Mouse (Mus musculus): ENCODE measurements around the gene Hoxb13. TPM values are rescaled to one million over a fixed set of nuclear protein-coding genes. Genes with fewer than 3 reads are reported as not detected.

Gene Hoxb13
- total and polyA plus RNA-seq, 2 experiments from 2014 or later, result not detected

GRCm38 (mm10) chr11:96203789-96204186 lies 9.7 kb downstream of the Hoxb13 start:
- TF ChIP-seq EP300 (IDR thresholded peaks at IDR 0.05; ENCODE audit: low read depth) (no peak), CTCF (IDR thresholded peaks at IDR 0.05; ENCODE audit: low read depth) (no peak)

GRCm38 (mm10) chr11:96204351-96204750 lies 10.2 kb downstream of the Hoxb13 start:
- peaks cover 99% of the 10 kb centered on the region for H3K27me3 ChIP-seq (ENCODE audit: control insufficient read depth, insufficient read depth, low read length)
- H3K4me1 ChIP-seq (ENCODE audit: control insufficient read depth, insufficient read depth), result no peaks in the 10 kb centered on the region
- DNase-seq (ENCODE audit: low spot score) (no peak), ATAC-seq (ENCODE audit: insufficient read depth, low read depth) (no peak)
- TF ChIP-seq EP300 (IDR thresholded peaks at IDR 0.05; ENCODE audit: low read depth) (no peak), CTCF (IDR thresholded peaks at IDR 0.05; ENCODE audit: low read depth) (no peak)
- H3K27ac ChIP-seq (ENCODE audit: low read depth), result no peak overlapping the region
- H3K9me3 ChIP-seq (replicated peaks; ENCODE audit: control insufficient read depth, low read length), result no peaks in the 10 kb centered on the region
- H3K4me3 ChIP-seq (ENCODE audit: low read depth, low read length), result no peak overlapping the region
- under 1% methylated on average over 11 of the region's 11 CpGs for WGBS
- no peak overlapping the region for H3K9ac ChIP-seq (replicated peaks; ENCODE audit: low read depth, low read length)
- H3K4me2 ChIP-seq (ENCODE audit: low read depth, low read length), result no peak overlapping the region
- H3K36me3 ChIP-seq (replicated peaks; ENCODE audit: control insufficient read depth, insufficient read depth, low read length), result no peaks in the 10 kb centered on the region

More at GRCm38 (mm10) chr11:96203789-96204186, 9.7 kb downstream of the Hoxb13 start:
- Histone ChIP-seq H3K9ac (replicated peaks; ENCODE audit: low read depth, low read length) (no peak overlapping the region), H3K4me3 (ENCODE audit: low read depth, low read length) (no peak overlapping the region), H3K4me1 (ENCODE audit: control insufficient read depth, insufficient read depth) (no peaks in the 10 kb centered on the region), H3K27ac (ENCODE audit: low read depth) (no peak overlapping the region), H3K36me3 (replicated peaks; ENCODE audit: control insufficient read depth, insufficient read depth, low read length) (no peaks in the 10 kb centered on the region), H3K27me3 (ENCODE audit: control insufficient read depth, insufficient read depth, low read length) (peaks cover 100% of the 10 kb centered on the region), H3K9me3 (replicated peaks; ENCODE audit: control insufficient read depth, low read length) (no peaks in the 10 kb centered on the region), H3K4me2 (ENCODE audit: low read depth, low read length) (no peak overlapping the region)
- WGBS, result 3% methylated on average over 16 of the region's 16 CpGs
- ATAC-seq (ENCODE audit: insufficient read depth, low read depth) (no peak), DNase-seq (ENCODE audit: low spot score) (no peak)

GRCm38 (mm10) chr11:96205426-96206131 lies 11.5 kb downstream of the Hoxb13 start:
- TF ChIP-seq CTCF (IDR thresholded peaks at IDR 0.05; ENCODE audit: low read depth) (no peak), EP300 (IDR thresholded peaks at IDR 0.05; ENCODE audit: low read depth) (no peak)
- H3K27me3 ChIP-seq (ENCODE audit: control insufficient read depth, insufficient read depth, low read length), result peaks cover 97% of the 10 kb centered on the region

GRCm38 (mm10) chr11:96223813-96224212 lies 29.7 kb downstream of the Hoxb13 start:
- DNase-seq (ENCODE audit: low spot score) (no peak), ATAC-seq (ENCODE audit: insufficient read depth, low read depth) (no peak)
- no peak for TF ChIP-seq EP300 (IDR thresholded peaks at IDR 0.05; ENCODE audit: low read depth)
- TF ChIP-seq CTCF (IDR thresholded peaks at IDR 0.05; ENCODE audit: low read depth), result no peak
- no peaks in the 10 kb centered on the region for H3K27me3 ChIP-seq (ENCODE audit: control insufficient read depth, insufficient read depth, low read length)
- WGBS, result 42% methylated on average over 2 of the region's 2 CpGs
- no peak overlapping the region for H3K4me2 ChIP-seq (ENCODE audit: low read depth, low read length)
- no peak overlapping the region for H3K27ac ChIP-seq (ENCODE audit: low read depth)
- peaks cover 14% of the 10 kb centered on the region for H3K9me3 ChIP-seq (replicated peaks; ENCODE audit: control insufficient read depth, low read length)
- H3K4me3 ChIP-seq (ENCODE audit: low read depth, low read length), result no peak overlapping the region
- H3K9ac ChIP-seq (replicated peaks; ENCODE audit: low read depth, low read length), result no peak overlapping the region
- no peaks in the 10 kb centered on the region for H3K36me3 ChIP-seq (replicated peaks; ENCODE audit: control insufficient read depth, insufficient read depth, low read length)
- no peaks in the 10 kb centered on the region for H3K4me1 ChIP-seq (ENCODE audit: control insufficient read depth, insufficient read depth)

More at GRCm38 (mm10) chr11:96205426-96206131, 11.5 kb downstream of the Hoxb13 start:
- Histone ChIP-seq H3K4me1 (ENCODE audit: control insufficient read depth, insufficient read depth) (no peaks in the 10 kb centered on the region), H3K4me3 (ENCODE audit: low read depth, low read length) (no peak overlapping the region), H3K9ac (replicated peaks; ENCODE audit: low read depth, low read length) (no peak overlapping the region), H3K9me3 (replicated peaks; ENCODE audit: control insufficient read depth, low read length) (no peaks in the 10 kb centered on the region), H3K36me3 (replicated peaks; ENCODE audit: control insufficient read depth, insufficient read depth, low read length) (no peaks in the 10 kb centered on the region), H3K27ac (ENCODE audit: low read depth) (no peak overlapping the region), H3K4me2 (ENCODE audit: low read depth, low read length) (no peak overlapping the region)
- WGBS, result 6% methylated on average over 15 of the region's 15 CpGs
- no peak for DNase-seq (ENCODE audit: low spot score)
- no peak for ATAC-seq (ENCODE audit: insufficient read depth, low read depth)

- peaks cover 8% of the 10 kb centered on the region; the same call in 1 of the 2 replicates for H3K9me3 ChIP-seq (replicated peaks; ENCODE audit: control insufficient read depth, low read length)
- no peak overlapping the region for H3K27ac ChIP-seq (ENCODE audit: low read depth)
- H3K36me3 ChIP-seq (replicated peaks; ENCODE audit: control insufficient read depth, insufficient read depth, low read length), result no peaks in the 10 kb centered on the region
- no peaks in the 10 kb centered on the region for H3K4me1 ChIP-seq (ENCODE audit: control insufficient read depth, insufficient read depth)
- no peak for TF ChIP-seq EP300 (IDR thresholded peaks at IDR 0.05; ENCODE audit: low read depth)
- TF ChIP-seq CTCF (IDR thresholded peaks at IDR 0.05; ENCODE audit: low read depth), result no peak
- WGBS, result 66% methylated on average over 9 of the region's 9 CpGs
- DNase-seq (ENCODE audit: low spot score), result no peak
- no peak overlapping the region for H3K4me2 ChIP-seq (ENCODE audit: low read depth, low read length)
- H3K4me3 ChIP-seq (ENCODE audit: low read depth, low read length), result no peak overlapping the region
- H3K9ac ChIP-seq (replicated peaks; ENCODE audit: low read depth, low read length), result no peak overlapping the region
- no peak for ATAC-seq (ENCODE audit: insufficient read depth, low read depth)
- peaks cover 19% of the 10 kb centered on the region; the same call in 1 of the 2 replicates for H3K27me3 ChIP-seq (ENCODE audit: control insufficient read depth, insufficient read depth, low read length)
Measured at GRCm38 (mm10) chr11:96227676-96228075, 33.6 kb downstream of the Hoxb13 start.

- no peaks in the 10 kb centered on the region for H3K36me3 ChIP-seq (replicated peaks; ENCODE audit: control insufficient read depth, insufficient read depth, low read length)
- DNase-seq (ENCODE audit: low spot score) (no peak), ATAC-seq (ENCODE audit: insufficient read depth, low read depth) (no peak)
- H3K4me1 ChIP-seq (ENCODE audit: control insufficient read depth, insufficient read depth), result no peaks in the 10 kb centered on the region
- TF ChIP-seq EP300 (IDR thresholded peaks at IDR 0.05; ENCODE audit: low read depth), result no peak
- peak; percentile 70 for TF ChIP-seq CTCF (IDR thresholded peaks at IDR 0.05; ENCODE audit: low read depth)
- peaks cover 62% of the 10 kb centered on the region for H3K27me3 ChIP-seq (ENCODE audit: control insufficient read depth, insufficient read depth, low read length)
- no peak overlapping the region for H3K4me2 ChIP-seq (ENCODE audit: low read depth, low read length)
- no peak overlapping the region for H3K9ac ChIP-seq (replicated peaks; ENCODE audit: low read depth, low read length)
- H3K9me3 ChIP-seq (replicated peaks; ENCODE audit: control insufficient read depth, low read length), result no peaks in the 10 kb centered on the region
- WGBS, result under 1% methylated on average over 12 of the region's 12 CpGs
- H3K4me3 ChIP-seq (ENCODE audit: low read depth, low read length), result no peak overlapping the region
- no peak overlapping the region for H3K27ac ChIP-seq (ENCODE audit: low read depth)
Measured at GRCm38 (mm10) chr11:96234906-96235305, 40.8 kb downstream of the Hoxb13 start.
